Mouse (Mus musculus): ENCODE data around the gene Sec24c. TPM values are rescaled to one million over a fixed set of nuclear protein-coding genes. Genes with fewer than 3 reads are reported as not detected.

Gene Sec24c
- polyA plus RNA-seq, 1 experiment from 2014 or later, result 37.6 TPM

DNA sequence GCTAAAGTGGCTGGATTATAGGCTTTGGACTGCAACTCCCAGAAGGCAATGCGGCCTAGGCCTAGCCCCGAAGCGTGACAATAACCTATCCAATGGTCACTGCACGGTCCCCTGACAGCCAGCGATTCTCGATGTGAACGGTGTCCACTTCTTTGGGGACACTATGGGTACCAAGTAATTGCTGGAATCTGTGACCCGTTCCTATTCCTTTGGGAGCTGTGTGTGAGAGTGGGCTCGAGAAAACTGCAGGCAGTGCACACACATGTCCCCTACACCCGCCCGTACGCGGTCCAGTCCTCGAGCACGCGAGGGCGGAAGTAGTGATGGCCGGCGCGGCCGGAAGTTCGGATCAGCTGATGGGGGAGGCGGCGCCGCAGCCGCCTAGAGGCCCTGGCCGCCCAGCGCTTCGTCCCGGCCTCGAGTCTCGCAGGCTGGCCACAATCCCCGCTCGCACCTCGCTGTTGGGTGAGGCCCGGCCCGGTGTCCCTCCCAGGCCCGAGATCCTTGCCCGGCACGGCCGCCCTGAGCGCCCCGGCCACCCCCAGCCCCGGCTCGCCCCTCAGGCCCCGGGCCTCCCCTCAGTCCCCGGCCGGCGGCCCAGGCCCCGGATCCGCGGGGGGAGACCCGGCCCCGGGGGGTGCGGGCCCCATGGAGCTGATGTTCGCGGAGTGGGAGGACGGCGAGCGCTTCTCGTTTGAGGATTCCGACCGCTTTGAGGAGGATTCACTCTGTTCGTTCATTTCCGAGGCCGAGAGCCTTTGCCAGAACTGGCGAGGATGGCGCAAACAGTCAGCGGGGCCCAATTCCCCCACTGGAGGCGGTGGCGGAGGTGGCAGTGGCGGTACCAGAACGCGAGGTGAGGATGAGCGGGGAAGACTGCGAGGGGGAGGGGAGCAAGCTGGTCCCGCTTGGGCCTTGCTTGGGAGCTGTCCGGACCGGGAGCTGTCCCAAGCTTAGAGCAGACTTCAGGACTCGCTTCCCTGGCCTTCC lies 33.4 kb downstream of the Sec24c start, which contains the start of gene Zswim8:
TSS of gene Zswim8 (plus strand) at position 352 of the 990 bp plus-strand sequence.
- Histone ChIP-seq H3K27ac (ENCODE audit: low read length) (peak within 1 kb of the TSS; percentile 94), H3K4me2 (replicated peaks; ENCODE audit: low read depth, low read length) (peak within 1 kb of the TSS; percentile 88), H3K4me1 (ENCODE audit: insufficient read depth, low read depth, low read length) (peaks cover 6% of the 10 kb centered on the region), H3K36me3 (ENCODE audit: insufficient read depth, low read length) (peaks cover 15% of the 10 kb centered on the region), H3K9ac (replicated peaks; ENCODE audit: low read depth) (peak within 1 kb of the TSS; percentile 99), H3K27me3 (replicated peaks; ENCODE audit: insufficient read depth, low read length) (no peaks in the 10 kb centered on the region), H3K9me3 (ENCODE audit: low read length) (no peaks in the 10 kb centered on the region), H3K4me3 (ENCODE audit: low read depth, low read length) (peak within 1 kb of the TSS; percentile 95)
- peak; percentile 34 for TF ChIP-seq CTCF (IDR thresholded peaks at IDR 0.05)
- TF ChIP-seq EP300 (IDR thresholded peaks at IDR 0.05), result no peak
- ATAC-seq (peak; percentile 96), DNase-seq (ENCODE audit: low spot score) (peak; percentile 96)
- 2% methylated on average over 62 of the region's 80 CpGs for WGBS

DNA sequence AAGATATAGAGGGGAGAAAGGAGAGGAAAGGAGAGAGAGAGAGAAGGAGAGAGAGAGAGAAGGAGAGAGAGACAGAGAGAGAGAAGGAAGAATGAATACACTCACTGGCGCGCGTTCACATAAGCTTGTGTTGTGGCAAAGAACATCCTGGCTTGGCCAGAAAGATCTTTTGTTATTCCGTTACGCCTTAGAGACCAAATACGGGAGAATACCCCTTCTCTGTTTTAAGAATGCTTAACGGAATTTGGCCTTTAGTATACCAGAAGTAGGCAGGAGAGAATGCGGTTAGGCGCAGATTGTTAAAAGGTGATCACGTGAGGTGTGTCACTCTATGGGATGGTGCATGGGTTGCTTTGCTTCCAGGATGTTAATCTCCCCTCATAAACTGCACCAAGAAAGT lies 34.1 kb downstream of the Sec24c start:
- TF ChIP-seq EP300 (IDR thresholded peaks at IDR 0.05) (no peak), CTCF (IDR thresholded peaks at IDR 0.05) (no peak)
- H3K4me1 ChIP-seq (ENCODE audit: insufficient read depth, low read depth, low read length), result peaks cover 6% of the 10 kb centered on the region
- peak; percentile 31 for DNase-seq (ENCODE audit: low spot score)
- ATAC-seq, result no peak
- 3% methylated on average over 10 of the region's 10 CpGs for WGBS
- peak overlapping the region; percentile 95 for H3K4me3 ChIP-seq (ENCODE audit: low read depth, low read length)
- peak overlapping the region; percentile 99 for H3K9ac ChIP-seq (replicated peaks; ENCODE audit: low read depth)
- no peaks in the 10 kb centered on the region for H3K9me3 ChIP-seq (ENCODE audit: low read length)
- H3K27me3 ChIP-seq (replicated peaks; ENCODE audit: insufficient read depth, low read length), result no peaks in the 10 kb centered on the region
- H3K27ac ChIP-seq (ENCODE audit: low read length), result peak overlapping the region; percentile 94
- H3K36me3 ChIP-seq (ENCODE audit: insufficient read depth, low read length), result peaks cover 21% of the 10 kb centered on the region
- peak overlapping the region; percentile 88 for H3K4me2 ChIP-seq (replicated peaks; ENCODE audit: low read depth, low read length)

DNA sequence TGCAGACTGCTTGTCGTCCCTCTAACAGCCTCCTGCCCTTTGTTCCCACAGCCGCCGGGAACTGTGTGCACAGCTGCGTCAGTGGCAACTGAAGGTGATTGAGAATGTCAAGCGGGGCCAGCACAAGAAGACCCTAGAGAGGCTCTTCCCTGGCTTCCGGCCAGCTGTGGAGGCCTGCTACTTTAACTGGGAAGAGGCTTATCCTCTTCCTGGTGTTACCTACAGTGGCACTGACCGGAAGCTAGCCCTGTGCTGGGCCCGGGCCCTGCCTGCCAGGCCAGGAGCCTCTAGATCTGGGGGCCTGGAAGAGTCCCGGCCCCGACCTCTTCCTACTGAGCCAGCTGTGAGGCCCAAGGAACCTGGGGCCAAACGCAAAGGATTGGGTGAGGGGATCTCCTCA lies 39.7 kb downstream of the Sec24c start:
- DNase-seq (ENCODE audit: low spot score), result no peak
- no peak overlapping the region for H3K9ac ChIP-seq (replicated peaks; ENCODE audit: low read depth)
- H3K27ac ChIP-seq (ENCODE audit: low read length), result no peak overlapping the region
- H3K4me3 ChIP-seq (ENCODE audit: low read depth, low read length), result no peak overlapping the region
- H3K36me3 ChIP-seq (ENCODE audit: insufficient read depth, low read length), result peaks cover 64% of the 10 kb centered on the region
- peaks cover under 1% of the 10 kb centered on the region for H3K4me1 ChIP-seq (ENCODE audit: insufficient read depth, low read depth, low read length)
- WGBS, result 60% methylated on average over 11 of the region's 11 CpGs
- H3K9me3 ChIP-seq (ENCODE audit: low read length), result no peaks in the 10 kb centered on the region
- no peak for ATAC-seq
- H3K27me3 ChIP-seq (replicated peaks; ENCODE audit: insufficient read depth, low read length), result no peaks in the 10 kb centered on the region
- TF ChIP-seq EP300 (IDR thresholded peaks at IDR 0.05) (no peak), CTCF (IDR thresholded peaks at IDR 0.05) (no peak)
- H3K4me2 ChIP-seq (replicated peaks; ENCODE audit: low read depth, low read length), result no peak overlapping the region

GRCm38 (mm10) chr14:20718443-20718842 lies 44.3 kb downstream of the Sec24c start:
- Histone ChIP-seq H3K4me2 (replicated peaks; ENCODE audit: low read depth, low read length) (no peak overlapping the region), H3K4me1 (ENCODE audit: insufficient read depth, low read depth, low read length) (no peaks in the 10 kb centered on the region), H3K9me3 (ENCODE audit: low read length) (no peaks in the 10 kb centered on the region), H3K36me3 (ENCODE audit: insufficient read depth, low read length) (peaks cover 74% of the 10 kb centered on the region), H3K27ac (ENCODE audit: low read length) (no peak overlapping the region), H3K27me3 (replicated peaks; ENCODE audit: insufficient read depth, low read length) (no peaks in the 10 kb centered on the region), H3K4me3 (ENCODE audit: low read depth, low read length) (no peak overlapping the region), H3K9ac (replicated peaks; ENCODE audit: low read depth) (no peak overlapping the region)
- TF ChIP-seq CTCF (IDR thresholded peaks at IDR 0.05), result no peak
- TF ChIP-seq EP300 (IDR thresholded peaks at IDR 0.05), result no peak
- ATAC-seq, result no peak
- no peak for DNase-seq (ENCODE audit: low spot score)
- WGBS, result 92% methylated on average over 10 of the region's 10 CpGs

- Histone ChIP-seq H3K36me3 (ENCODE audit: insufficient read depth, low read length) (peaks cover 70% of the 10 kb centered on the region), H3K27me3 (replicated peaks; ENCODE audit: insufficient read depth, low read length) (no peaks in the 10 kb centered on the region), H3K9me3 (ENCODE audit: low read length) (no peaks in the 10 kb centered on the region), H3K4me3 (ENCODE audit: low read depth, low read length) (no peak overlapping the region), H3K9ac (replicated peaks; ENCODE audit: low read depth) (no peak overlapping the region), H3K27ac (ENCODE audit: low read length) (no peak overlapping the region), H3K4me1 (ENCODE audit: insufficient read depth, low read depth, low read length) (no peaks in the 10 kb centered on the region), H3K4me2 (replicated peaks; ENCODE audit: low read depth, low read length) (no peak overlapping the region)
- DNase-seq (ENCODE audit: low spot score) (no peak), ATAC-seq (no peak)
- TF ChIP-seq EP300 (IDR thresholded peaks at IDR 0.05), result no peak
- no peak for TF ChIP-seq CTCF (IDR thresholded peaks at IDR 0.05)
- WGBS, result 88% methylated on average over 12 of the region's 12 CpGs
These were observed 45.7 kb downstream of the Sec24c start for GRCm38 (mm10) chr14:20719767-20720166.

DNA sequence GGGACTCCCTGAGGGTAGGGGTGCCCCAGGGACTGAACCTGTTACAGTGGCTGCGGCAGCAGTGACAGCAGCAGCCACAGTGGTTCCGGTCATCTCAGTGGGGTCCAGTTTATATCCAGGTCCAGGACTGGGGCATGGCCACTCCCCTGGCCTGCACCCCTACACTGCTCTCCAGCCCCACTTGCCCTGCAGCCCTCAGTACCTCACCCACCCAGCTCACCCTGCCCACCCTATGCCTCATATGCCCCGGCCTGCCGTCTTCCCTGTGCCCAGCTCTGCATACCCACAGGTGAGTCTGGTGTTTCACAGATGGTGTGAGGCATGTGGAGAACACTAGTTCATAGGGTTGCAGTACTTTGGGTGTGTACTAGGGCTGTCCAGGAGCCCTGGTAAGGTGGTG lies 47.3 kb downstream of the Sec24c start:
- Histone ChIP-seq H3K27ac (ENCODE audit: low read length) (no peak overlapping the region), H3K9ac (replicated peaks; ENCODE audit: low read depth) (no peak overlapping the region), H3K27me3 (replicated peaks; ENCODE audit: insufficient read depth, low read length) (no peaks in the 10 kb centered on the region), H3K4me2 (replicated peaks; ENCODE audit: low read depth, low read length) (no peak overlapping the region), H3K36me3 (ENCODE audit: insufficient read depth, low read length) (peaks cover 76% of the 10 kb centered on the region), H3K4me1 (ENCODE audit: insufficient read depth, low read depth, low read length) (no peaks in the 10 kb centered on the region), H3K4me3 (ENCODE audit: low read depth, low read length) (no peak overlapping the region), H3K9me3 (ENCODE audit: low read length) (no peaks in the 10 kb centered on the region)
- DNase-seq (ENCODE audit: low spot score) (no peak), ATAC-seq (0 out of 2 replicates have a peak, but pooled peaks have one; percentile 12)
- 95% methylated on average over 4 of the region's 4 CpGs for WGBS
- no peak for TF ChIP-seq EP300 (IDR thresholded peaks at IDR 0.05)
- TF ChIP-seq CTCF (IDR thresholded peaks at IDR 0.05), result no peak

Data from lung, postnatal 0 days (tissue).